Mouse (Mus musculus): Measurements from ENCODE around the gene Ap3b2.

DNA sequence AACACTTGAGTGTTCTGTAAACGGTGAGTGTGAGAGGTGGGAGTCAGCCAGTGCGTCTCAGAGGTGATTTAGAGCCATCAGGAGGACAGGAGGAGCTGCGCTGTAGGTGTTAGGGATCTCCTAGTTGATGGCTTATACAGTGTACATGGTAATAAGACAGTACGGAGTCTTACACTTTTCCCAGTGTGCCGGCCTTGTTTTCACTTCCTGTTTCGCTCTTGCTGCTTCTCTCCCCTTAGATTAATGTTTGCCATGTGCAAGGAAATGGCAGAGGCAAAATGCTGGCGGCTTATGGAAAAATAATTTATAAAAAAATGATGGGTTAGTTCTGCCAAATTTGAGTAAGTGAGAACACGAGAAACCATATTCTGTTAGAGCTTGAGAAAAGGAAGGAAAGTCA is 35.2 kb upstream of the Ap3b2 start:
- TF ChIP-seq CTCF (IDR thresholded peaks at IDR 0.05; ENCODE audit: control insufficient read depth, insufficient read depth, insufficient replicate concordance, low read depth, low read length) (no peak), POLR2A (IDR thresholded peaks at IDR 0.05; ENCODE audit: control insufficient read depth, low read depth, low read length) (no peak)
